In genomic region chr14:64511300-64511699, GRCm38 (mm10) we compare ENCODE assay signal across 13 mouse cellular contexts.
"Had no signal": no experiment of that assay in that cellular context is flagged by ENCODE, and none has a peak within 500 bp of the region (broad histone marks: within the 10 kb centered on the region; RNA-seq: fewer than 3 reads in every experiment).

No protein-coding gene starts in this region.

- DNase-seq: lung, adult 18-20 months; lung, embryonic 14.5 days; lung, postnatal 10 days; lung, postnatal 4 days; midbrain, embryonic 14.5 days; retina, postnatal 1 day; right cerebral cortex, adult 18-20 months; right cerebral cortex, postnatal 25 days; right cerebral cortex, postnatal 4 days; spleen, adult 18-20 months; thymus, adult 18-20 months; thymus, postnatal 14 days; thymus, postnatal 4 days had no signal
